Mouse (Mus musculus): ENCODE measurements at regions not wholly inside any gene's neighbourhood (a gene's known extent, or its start where the extent isn't known, plus 50 kb on each side); places are given as distances from the start of the nearest gene placed in this dataset.

- no peak for DNase-seq (ENCODE audit: low spot score in 2 of 2)
- intact Hi-C loops (cut with DNase I) = loop anchor here (5.0 kb wide), 2 partner anchors 229 to 339 kb away; partner anchors contain the start of gene Zmiz1
These were observed 230.5 kb upstream of the Zmiz1 start for GRCm38 (mm10) chr14:25228321-25229047.

- intact Hi-C loops (cut with DNase I) = loop anchor here (5.0 kb wide), 2 partner anchors 228 to 338 kb away; partner anchors contain the start of gene Zmiz1
- DNase-seq (ENCODE audit: low spot score in 2 of 2) = peak in 1 of 2 experiments; percentile 28
These were observed 229.4 kb upstream of the Zmiz1 start for GRCm38 (mm10) chr14:25229569-25229968.

GRCm38 (mm10) chr14:25231881-25232280 is 227.1 kb upstream of the Zmiz1 start:
- no peak for DNase-seq (ENCODE audit: low spot score in 2 of 2)
- intact Hi-C loops (cut with DNase I) = no loop called here

DNA sequence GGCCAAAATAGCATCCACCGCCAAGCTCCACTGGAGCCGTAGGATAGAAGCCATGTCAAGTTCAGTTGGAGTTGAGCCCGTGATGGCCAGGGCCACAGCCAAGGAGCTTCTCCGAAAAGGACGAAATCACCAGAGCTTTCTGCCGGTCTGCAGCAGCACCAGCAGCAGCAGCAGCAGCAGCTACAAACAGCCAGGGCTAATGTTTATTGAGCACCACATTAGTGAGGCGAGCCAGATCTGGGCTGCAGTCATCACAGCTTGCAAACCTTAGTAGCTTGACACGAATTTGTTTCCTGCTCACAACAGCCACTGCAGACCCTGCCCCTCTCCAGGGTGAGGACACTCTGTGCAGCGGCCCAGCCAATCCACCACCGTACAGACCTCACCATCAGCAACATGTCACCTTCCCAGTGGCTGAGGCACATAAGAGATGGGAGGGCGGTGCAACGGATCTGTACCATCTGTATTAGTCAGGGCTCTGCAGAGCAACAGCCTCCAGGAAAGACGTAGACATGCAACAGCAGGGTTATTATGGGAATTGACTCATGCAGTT is 222.5 kb upstream of the Zmiz1 start:
- DNase-seq (ENCODE audit: low spot score in 2 of 2) = peak; percentile 50 to 81
- intact Hi-C loops (cut with DNase I) = no loop called here

GRCm38 (mm10) chr14:25239335-25239960 is 219.5 kb upstream of the Zmiz1 start:
- no peak for DNase-seq (ENCODE audit: low spot score in 2 of 2)
- intact Hi-C loops (cut with DNase I) = no loop called here

DNA sequence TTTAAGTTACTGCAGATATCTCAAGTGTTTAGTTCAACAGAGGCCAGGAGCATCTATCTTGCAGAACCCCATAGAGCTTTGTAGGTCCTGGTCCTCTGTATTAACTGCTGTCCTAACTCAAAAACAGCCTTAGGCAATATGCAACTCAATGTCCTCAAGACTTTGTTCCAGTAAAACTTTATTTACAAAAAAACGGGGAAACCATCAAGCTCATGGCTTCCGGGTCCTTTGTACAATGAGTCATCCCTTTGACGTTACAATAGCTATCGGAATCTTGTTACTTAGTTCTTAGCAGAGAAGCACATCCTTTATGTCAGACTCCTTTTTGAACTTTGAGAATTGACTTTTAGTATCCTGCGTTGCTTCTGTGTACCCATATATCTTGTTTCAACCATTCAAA is 216.2 kb upstream of the Zmiz1 start:
- DNase-seq (ENCODE audit: low spot score in 2 of 2) = no peak
- intact Hi-C loops (cut with DNase I) = no loop called here

- no peak for DNase-seq (ENCODE audit: low spot score in 2 of 2)
- intact Hi-C loops (cut with DNase I) = no loop called here
These were observed 215.7 kb upstream of the Zmiz1 start for GRCm38 (mm10) chr14:25243289-25243688.

GRCm38 (mm10) chr14:25243698-25244097 is 215.3 kb upstream of the Zmiz1 start:
- intact Hi-C loops (cut with DNase I) = no loop called here

GRCm38 (mm10) chr14:25244841-25245240 is 214.1 kb upstream of the Zmiz1 start:
- no peak for DNase-seq (ENCODE audit: low spot score in 2 of 2)
- intact Hi-C loops (cut with DNase I) = no loop called here

More at GRCm38 (mm10) chr14:25243698-25244097, 215.3 kb upstream of the Zmiz1 start:
- no peak for DNase-seq (ENCODE audit: low spot score in 2 of 2)

DNA sequence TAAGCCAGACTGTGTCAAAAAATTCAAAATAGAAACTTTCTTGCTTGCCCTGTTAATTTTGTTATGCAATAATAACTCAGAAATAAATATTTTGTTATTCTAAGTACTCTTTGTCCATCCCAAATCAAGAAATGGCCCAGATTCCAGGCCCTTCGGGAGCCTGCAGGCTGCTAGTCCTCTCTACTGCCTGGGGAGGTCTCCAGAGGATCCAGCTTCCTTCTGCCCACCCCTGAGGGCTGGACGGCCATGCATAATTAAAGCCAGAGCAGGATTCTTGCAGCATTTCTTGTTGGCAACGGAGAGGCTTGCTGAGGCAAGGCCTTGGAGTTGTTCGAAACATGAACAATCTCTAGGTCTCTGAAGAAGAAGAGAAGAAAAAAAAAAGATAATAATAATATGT is 213.3 kb upstream of the Zmiz1 start:
- DNase-seq (ENCODE audit: low spot score in 2 of 2) = no peak
- intact Hi-C loops (cut with DNase I) = no loop called here

DNA sequence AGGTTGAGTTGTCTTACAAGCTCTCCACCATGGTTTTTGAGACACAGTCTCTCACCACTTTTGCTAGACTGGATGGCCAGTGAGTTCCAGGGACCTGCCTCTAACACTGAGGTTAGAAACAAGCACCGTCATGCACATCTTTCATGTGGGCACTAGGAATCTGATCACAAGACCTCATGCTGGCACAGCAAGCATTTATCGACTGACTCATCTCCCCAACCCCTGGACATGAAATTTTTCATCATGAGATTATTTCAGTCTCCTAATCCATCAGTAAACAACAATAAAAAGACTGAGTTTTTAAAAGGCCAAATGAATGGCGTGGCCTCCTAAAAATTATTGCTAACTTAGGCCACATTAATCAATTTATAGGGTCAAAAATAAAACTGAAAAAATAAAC is 210.0 kb upstream of the Zmiz1 start:
- DNase-seq (ENCODE audit: low spot score in 2 of 2) = no peak
- intact Hi-C loops (cut with DNase I) = no loop called here

- intact Hi-C loops (cut with DNase I) = no loop called here
- DNase-seq (ENCODE audit: low spot score in 2 of 2) = no peak
These were observed 205.8 kb upstream of the Zmiz1 start for GRCm38 (mm10) chr14:25253016-25253850.

DNA sequence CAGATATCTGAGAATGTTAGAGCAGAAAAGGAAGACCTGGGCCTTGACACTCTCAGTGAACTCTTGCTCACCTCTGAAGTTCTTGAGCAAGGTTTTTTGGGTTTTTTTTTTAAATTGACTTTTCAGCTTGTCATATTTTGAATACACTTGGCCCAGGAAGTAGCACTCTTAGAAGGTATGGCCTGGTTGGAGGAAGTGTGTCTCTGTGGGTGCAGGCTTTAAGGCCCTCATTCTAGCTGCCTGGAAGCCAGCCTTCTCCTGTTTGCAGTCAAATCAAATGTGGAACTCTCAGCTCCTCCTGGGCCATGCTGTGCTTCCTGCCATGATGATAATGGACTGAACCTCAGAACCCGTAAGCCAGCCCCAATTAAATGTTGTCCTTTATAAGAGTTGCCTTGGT is 195.9 kb upstream of the Zmiz1 start:
- DNase-seq (ENCODE audit: low spot score in 2 of 2) = no peak
- intact Hi-C loops (cut with DNase I) = no loop called here

DNA sequence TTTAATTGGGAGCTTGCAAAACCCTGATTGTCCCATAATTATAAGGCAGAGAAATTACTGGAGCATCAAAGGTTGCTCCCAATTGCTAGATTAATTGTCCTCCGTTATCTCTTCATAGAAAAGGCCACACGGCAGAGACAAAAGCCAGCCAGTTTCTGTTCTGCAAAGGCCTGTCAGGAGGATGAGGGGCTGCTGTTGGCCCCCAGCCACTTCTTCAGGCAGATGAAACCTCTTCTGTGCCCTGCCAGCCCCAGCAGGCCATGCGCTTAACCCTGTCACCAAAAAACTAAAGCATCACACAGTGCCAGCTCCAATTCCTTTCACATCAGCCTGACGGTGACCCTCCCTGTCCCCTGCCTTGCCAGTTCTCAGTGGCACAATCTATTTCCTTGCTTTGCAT is 192.1 kb upstream of the Zmiz1 start:
- intact Hi-C loops (cut with DNase I) = no loop called here
- no peak for DNase-seq (ENCODE audit: low spot score in 2 of 2)

- intact Hi-C loops (cut with DNase I) = no loop called here
- DNase-seq (ENCODE audit: low spot score in 2 of 2) = no peak
These were observed 190.8 kb upstream of the Zmiz1 start for GRCm38 (mm10) chr14:25268090-25268631.

DNA sequence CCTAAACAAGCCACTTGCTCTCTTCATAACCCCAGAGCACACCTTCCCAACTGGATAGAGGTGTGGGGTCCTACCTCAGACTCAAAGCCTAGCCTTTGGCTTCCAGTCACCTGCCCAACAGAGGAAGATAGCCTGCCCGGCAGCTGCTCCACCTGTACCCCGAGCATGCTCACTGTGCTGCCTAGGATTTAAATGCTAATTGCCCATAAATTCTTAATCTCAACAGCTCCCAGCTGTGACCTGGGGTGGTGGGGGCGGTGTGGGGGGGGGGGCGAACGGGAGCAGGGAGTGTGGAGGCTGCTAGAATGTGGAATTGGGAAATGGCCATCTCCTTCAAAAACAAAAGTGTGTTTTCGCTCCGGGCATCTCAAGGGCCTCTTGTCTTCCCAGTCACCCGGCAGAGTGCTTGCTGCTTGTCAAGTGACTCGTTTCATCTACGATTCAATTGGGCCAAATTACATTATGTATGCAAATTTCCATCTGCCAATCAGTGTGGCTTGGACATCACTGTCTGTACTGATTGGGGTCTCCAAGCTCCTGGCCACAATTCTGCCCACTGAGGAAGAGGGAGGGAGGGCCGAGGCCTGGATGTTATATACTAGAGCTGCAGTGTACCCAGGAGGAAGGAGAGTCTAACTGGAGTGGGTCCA is 188.6 kb upstream of the Zmiz1 start:
- no peak for DNase-seq (ENCODE audit: low spot score in 2 of 2)
- intact Hi-C loops (cut with DNase I) = no loop called here

DNA sequence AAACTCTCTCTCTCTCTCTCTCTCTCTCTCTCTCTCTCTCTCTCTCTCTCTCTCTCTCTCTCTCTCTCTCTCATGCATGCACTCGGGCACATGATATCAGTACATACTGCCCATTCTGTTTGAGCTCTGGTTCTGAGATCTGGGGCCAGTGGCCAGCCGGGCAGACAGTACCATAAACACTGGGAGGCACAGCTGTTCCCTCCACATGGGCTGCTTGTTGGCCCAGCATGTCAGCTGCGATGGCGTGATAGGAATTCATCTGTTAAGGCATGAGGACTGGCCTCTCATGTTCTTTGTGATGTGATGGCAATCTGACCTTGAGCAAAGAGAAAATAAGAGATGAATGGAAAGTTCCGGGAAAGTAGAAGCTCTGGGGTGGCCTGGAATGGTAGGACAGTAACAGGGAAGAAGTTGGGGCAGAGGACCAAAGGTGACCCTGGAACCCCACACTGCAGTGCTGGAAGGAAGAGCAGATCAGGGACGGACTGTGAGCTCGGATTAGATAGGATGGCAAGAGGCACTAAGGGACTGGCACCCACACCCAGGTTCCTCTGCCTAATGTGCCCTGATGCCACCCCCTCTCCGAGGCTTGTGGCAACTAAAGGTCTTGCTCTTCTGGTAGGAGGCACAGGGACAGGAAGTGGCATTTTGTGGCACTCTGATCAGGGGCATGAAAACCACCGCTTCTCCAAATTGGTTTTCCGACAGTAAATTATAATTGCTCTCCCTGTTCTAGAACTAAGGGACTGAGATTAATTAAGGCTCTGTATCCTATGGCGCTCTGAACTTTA is 186.4 kb upstream of the Zmiz1 start:
- no peak for DNase-seq (ENCODE audit: low spot score in 2 of 2)
- intact Hi-C loops (cut with DNase I) = no loop called here

- DNase-seq (ENCODE audit: low spot score in 2 of 2) = no peak
- intact Hi-C loops (cut with DNase I) = no loop called here
These were observed 179.2 kb upstream of the Zmiz1 start for GRCm38 (mm10) chr14:25279751-25280150.

- DNase-seq (ENCODE audit: low spot score in 2 of 2) = no peak
- intact Hi-C loops (cut with DNase I) = no loop called here
These were observed 166.4 kb upstream of the Zmiz1 start for GRCm38 (mm10) chr14:25292557-25292956.

Data from left cerebral cortex, postnatal 25 days (tissue).